Mouse (Mus musculus) megakaryocyte, embryonic 14.5 days (primary cell): ENCODE measurements around the gene Phf12.

Experiments used
- FLI1 ChIP-seq: IDR thresholded peaks from 2 replicates; pipeline ENCODE4 v1.6.1; 2012; ENCODE audit warnings: low read length, inconsistent platforms, mixed read lengths
- GATA1 ChIP-seq: IDR thresholded peaks from 3 replicates; pipeline ENCODE4 v1.6.1; 2012; ENCODE audit warnings: mixed read lengths, low read length, inconsistent platforms, borderline replicate concordance

- no peak for TF ChIP-seq GATA1
- TF ChIP-seq FLI1 = no peak
These were observed 91.2 kb downstream of the Phf12 start for GRCm38 (mm10) chr11:78073577-78074276.
